Comparison of ENCODE assay signal across 13 mouse cellular contexts in genomic region chr17:63288850-63289249, GRCm38 (mm10).
A peak's percentile ranks its signal among the peaks of the same experiment; 100 is the strongest.
DNase-seq lines count a peak whose midpoint lies in the region; ATAC-seq lines count a peak whose summit lies in the region.
"Had no signal": no experiment of that assay in that cellular context is flagged by ENCODE, and none has a peak within 500 bp of the region (broad histone marks: within the 10 kb centered on the region; RNA-seq: fewer than 3 reads in every experiment).

No protein-coding gene starts in this region.

- DNase-seq in cerebellum, adult 8-10 months: no peak
- peak; percentile 29 to 43 for DNase-seq in cerebellum, postnatal 25 days
- no peak for DNase-seq in cerebellum, adult 18-20 months
- peak; percentile 29 for DNase-seq in layer of hippocampus, adult 9-11 months
- DNase-seq in layer of hippocampus, postnatal 10 days (ENCODE audit: low spot score in 2 of 2): no peak
- no peak for DNase-seq in spleen, postnatal 14 days (ENCODE audit: low spot score in 2 of 2)
- DNase-seq: B cell, adult 2 months; forebrain, postnatal 0 days; heart, adult 11 months had no signal

- peak; percentile 57 for ATAC-seq in cerebellum, adult (ENCODE audit: insufficient number of reproducible peaks, low FRiP score, low TSS enrichment)
- ATAC-seq: CD4-positive, CD25-positive, alpha-beta regulatory T cell, adult 4 months; forebrain, embryonic 13.5 days; forebrain, postnatal 0 days; intestine, embryonic 16.5 days had no signal

Comparison
In these comparisons a context has a peak if more than half of its experiments do, and no peak if none do; other contexts are left out.
1. DNase-seq: peak in cerebellum, postnatal 25 days (2 of 2) and layer of hippocampus, adult 9-11 months (single experiment); none in cerebellum, adult 8-10 months (single experiment), cerebellum, adult 18-20 months (0 of 2), layer of hippocampus, postnatal 10 days (0 of 2) and spleen, postnatal 14 days (0 of 2).